Mouse (Mus musculus) kidney, postnatal 0 days (tissue): ENCODE measurements around the gene Dock4. TPM values are rescaled to one million over a fixed set of nuclear protein-coding genes. Genes with fewer than 3 reads are reported as not detected.

Experiments
- ATAC-seq: fragments of 200-750 bp; cut with Nextera tagmentation; replicated peaks from 2 replicates; pipeline ENCODE4 v1.8.0; 2017; ENCODE audit warnings: low read depth, moderate number of reproducible peaks, moderate TSS enrichment, moderate library complexity; ENCODE audit not compliant: low FRiP score
- DNase-seq: peaks from one replicate; pipeline ENCODE4 v3.0.0-alpha.2; 2016; ENCODE audit warnings: low spot score
- H3K27ac ChIP-seq: fragments of 300-500 bp; sonication (generic); 2 replicates; pipeline ENCODE4 v1.5.1; 2014; ENCODE audit warnings: mild to moderate bottlenecking
- H3K27me3 ChIP-seq: fragments of 300-500 bp; sonication (generic); 2 replicates; pipeline ENCODE4 v1.6.1; 2014; ENCODE audit warnings: low read length, mixed read lengths; ENCODE audit not compliant: insufficient read depth
- H3K36me3 ChIP-seq: fragments of 300-500 bp; sonication (generic); 2 replicates; pipeline ENCODE4 v1.6.1; 2014; ENCODE audit warnings: low read length, mixed read lengths; ENCODE audit not compliant: insufficient read depth
- H3K4me1 ChIP-seq: fragments of 300-500 bp; sonication (generic); replicated peaks from 2 replicates; pipeline ENCODE4 v1.6.1; 2014; ENCODE audit warnings: antibody characterized with exemption, low read length, mixed read lengths; ENCODE audit not compliant: insufficient read depth
- H3K4me2 ChIP-seq: fragments of 300-500 bp; sonication (generic); 2 replicates; pipeline ENCODE4 v1.6.1; 2014; ENCODE audit warnings: mild to moderate bottlenecking, low read length, moderate library complexity, mixed read lengths
- H3K4me3 ChIP-seq: fragments of 300-500 bp; sonication (generic); replicated peaks from 2 replicates; pipeline ENCODE4 v1.5.1; 2014; ENCODE audit warnings: low read depth, low read length
- H3K9ac ChIP-seq: fragments of 300-500 bp; sonication (generic); 2 replicates; pipeline ENCODE4 v1.6.1; 2014; ENCODE audit warnings: low read depth, low read length
- H3K9me3 ChIP-seq: fragments of 300-500 bp; sonication (generic); replicated peaks from 2 replicates; pipeline ENCODE4 v1.6.1; 2016; ENCODE audit warnings: low read length, inconsistent platforms, mixed read lengths
- CTCF ChIP-seq: IDR thresholded peaks from 2 replicates; pipeline ENCODE4 v1.5.1; 2016; ENCODE audit warnings: antibody characterized with exemption, low read depth, mild to moderate bottlenecking, moderate library complexity
- WGBS: fragments of 180-500 bp; shearing (Covaris S2); extraction: QIAGEN DNeasy Blood & Tissue Kit; methylation state at CpG from one replicate; pipeline ENCODE4 v1.1.7; 2014; 5-methylcytosine and 5-hydroxymethylcytosine counted together
- polyA plus RNA-seq: library from polyadenylated mRNA; unstranded; fragments of >200 nt; fragmentation: Nextera tagmentation; extraction: Ambion mirVana; gene quantifications from 2 replicates; pipeline ENCODE4 v1.2.1, GENCODE M21; 2015

The Dock4 gene
- polyA plus RNA-seq, 1 experiment from 2014 or later, result 7.0 TPM

GRCm38 (mm10) chr12:40471649-40472399 lies 26.1 kb downstream of the Dock4 start:
- ATAC-seq, result no peak
- no peak overlapping the region for H3K27ac ChIP-seq

GRCm38 (mm10) chr12:40473709-40474108 lies 28.0 kb downstream of the Dock4 start:
- Histone ChIP-seq H3K4me3 (no peak overlapping the region), H3K36me3 (no peaks in the 10 kb centered on the region), H3K9me3 (no peaks in the 10 kb centered on the region), H3K4me2 (no peak overlapping the region), H3K9ac (no peak overlapping the region), H3K27me3 (no peaks in the 10 kb centered on the region), H3K4me1 (no peaks in the 10 kb centered on the region; the same call in 1 of the 2 replicates), H3K27ac (no peak overlapping the region)
- no peak for TF ChIP-seq CTCF
- DNase-seq (no peak), ATAC-seq (no peak)
- 33% methylated on average over 2 of the region's 2 CpGs for WGBS

More at GRCm38 (mm10) chr12:40471649-40472399, 26.1 kb downstream of the Dock4 start:
- DNase-seq, result peak; percentile 70
- WGBS, result 40% methylated on average over 11 of the region's 11 CpGs
- Histone ChIP-seq H3K27me3 (no peaks in the 10 kb centered on the region), H3K9ac (no peak overlapping the region), H3K36me3 (no peaks in the 10 kb centered on the region), H3K9me3 (no peaks in the 10 kb centered on the region), H3K4me3 (peak overlapping the region; percentile 13; the same call in 1 of the 2 replicates), H3K4me1 (no peaks in the 10 kb centered on the region), H3K4me2 (peak overlapping the region; percentile 41)
- no peak for TF ChIP-seq CTCF

DNA sequence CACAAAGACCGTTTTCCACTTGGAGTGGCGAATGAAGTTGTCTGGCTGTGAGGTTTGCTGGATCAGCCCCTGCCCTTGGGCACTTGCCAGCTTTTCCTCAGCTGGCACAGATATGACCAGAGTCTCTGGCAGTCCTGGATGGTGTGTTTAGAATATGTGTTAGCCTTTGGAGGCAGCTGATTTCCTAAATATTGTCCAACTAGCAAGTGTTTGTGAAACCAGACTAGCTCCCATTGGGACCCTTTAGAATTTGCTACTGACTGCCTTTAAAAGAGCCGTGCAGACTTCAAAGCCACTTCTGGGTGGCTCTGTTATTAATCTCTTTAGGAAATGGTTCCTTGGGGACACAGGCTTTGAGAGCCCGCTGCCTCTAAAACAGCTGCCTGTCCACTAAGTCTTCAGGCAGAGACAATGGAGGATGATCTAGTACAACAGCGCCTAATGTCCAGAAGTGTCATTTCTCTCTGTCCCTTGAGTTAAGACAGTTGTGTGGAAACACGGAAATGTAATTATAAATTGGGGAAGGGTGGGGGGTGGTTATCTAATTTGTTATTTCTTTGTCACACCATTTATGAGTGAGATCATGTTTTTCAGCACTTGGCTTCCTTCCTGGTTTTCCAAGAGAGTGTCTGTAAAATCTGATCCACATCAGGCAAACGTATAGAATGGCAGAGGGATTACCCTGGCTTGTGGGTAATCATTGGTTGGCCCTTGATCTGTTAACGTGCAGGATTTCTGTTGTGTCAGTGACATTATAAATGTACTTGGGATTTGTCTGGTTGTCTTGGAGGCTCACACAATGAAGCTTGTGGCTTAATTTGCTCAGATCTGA lies 32.1 kb downstream of the Dock4 start:
- TF ChIP-seq CTCF, result no peak
- H3K9me3 ChIP-seq, result no peaks in the 10 kb centered on the region
- 0 out of 2 replicates have a peak overlapping the region, but pooled peaks have one; percentile 25 for H3K27ac ChIP-seq
- H3K4me3 ChIP-seq, result no peak overlapping the region
- H3K4me2 ChIP-seq, result no peak overlapping the region
- ATAC-seq (0 out of 2 replicates have a peak, but pooled peaks have one; percentile 63), DNase-seq (peak; percentile 88)
- no peaks in the 10 kb centered on the region for H3K36me3 ChIP-seq
- H3K27me3 ChIP-seq, result no peaks in the 10 kb centered on the region
- 33% methylated on average over 8 of the region's 8 CpGs for WGBS
- H3K4me1 ChIP-seq, result no peaks in the 10 kb centered on the region; the same call in 1 of the 2 replicates
- H3K9ac ChIP-seq, result no peak overlapping the region

GRCm38 (mm10) chr12:40484224-40484623 lies 38.5 kb downstream of the Dock4 start:
- H3K4me1 ChIP-seq, result no peaks in the 10 kb centered on the region
- H3K36me3 ChIP-seq, result no peaks in the 10 kb centered on the region
- H3K4me2 ChIP-seq, result no peak overlapping the region
- H3K9me3 ChIP-seq, result no peaks in the 10 kb centered on the region
- TF ChIP-seq CTCF, result no peak
- no peak for DNase-seq
- WGBS, result 12% methylated on average over 3 of the region's 3 CpGs
- ATAC-seq, result no peak
- no peak overlapping the region for H3K9ac ChIP-seq
- no peaks in the 10 kb centered on the region for H3K27me3 ChIP-seq
- H3K4me3 ChIP-seq, result no peak overlapping the region
- H3K27ac ChIP-seq, result no peak overlapping the region

DNA sequence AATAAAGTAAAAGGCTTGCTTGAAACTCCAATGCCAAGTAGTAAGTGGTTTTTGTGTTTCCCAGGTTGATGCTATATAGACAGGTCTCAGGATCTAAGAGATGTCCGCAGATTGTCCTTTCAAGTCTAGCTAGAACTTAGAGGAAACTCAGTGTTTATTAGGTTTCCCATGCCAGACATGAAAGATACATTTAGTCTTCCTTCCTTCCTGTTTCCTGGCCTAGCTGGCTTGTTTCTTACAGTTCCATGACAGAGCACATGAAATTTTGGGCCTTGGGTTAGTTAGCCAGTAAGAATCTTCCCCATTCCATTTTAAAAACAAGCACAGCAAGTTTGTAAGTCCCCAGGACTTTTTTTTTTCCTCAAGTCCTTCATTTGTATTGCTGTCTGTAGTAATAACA lies 39.5 kb downstream of the Dock4 start:
- 96% methylated on average over 1 of the region's 1 CpGs for WGBS
- TF ChIP-seq CTCF, result no peak
- Histone ChIP-seq H3K4me1 (no peaks in the 10 kb centered on the region), H3K4me2 (no peak overlapping the region), H3K36me3 (no peaks in the 10 kb centered on the region), H3K27ac (no peak overlapping the region), H3K4me3 (no peak overlapping the region), H3K9ac (no peak overlapping the region), H3K27me3 (no peaks in the 10 kb centered on the region), H3K9me3 (no peaks in the 10 kb centered on the region)
- ATAC-seq, result no peak
- no peak for DNase-seq

- DNase-seq, result no peak
- Histone ChIP-seq H3K36me3 (no peaks in the 10 kb centered on the region), H3K27ac (no peak overlapping the region), H3K9me3 (no peaks in the 10 kb centered on the region), H3K9ac (no peak overlapping the region), H3K27me3 (no peaks in the 10 kb centered on the region), H3K4me2 (no peak overlapping the region), H3K4me1 (no peaks in the 10 kb centered on the region), H3K4me3 (no peak overlapping the region)
- no peak for ATAC-seq
- TF ChIP-seq CTCF, result no peak
- WGBS, result 71% methylated on average over 12 of the region's 12 CpGs
These were observed 40.5 kb downstream of the Dock4 start for GRCm38 (mm10) chr12:40486047-40486837.
